Mouse (Mus musculus) neural tube, embryonic 14.5 days (tissue): ENCODE results near the gene Pappa2. TPM values are rescaled to one million over a fixed set of nuclear protein-coding genes. Genes with fewer than 3 reads are reported as not detected.

Source experiments
- ATAC-seq: fragments of 200-750 bp; cut with Nextera tagmentation; 2 replicates; pipeline ENCODE4 v1.8.0; 2017; ENCODE audit warnings: low read depth, mild to moderate bottlenecking, moderate TSS enrichment, moderate library complexity
- H3K27ac ChIP-seq: fragments of 300-500 bp; sonication (generic); 2 replicates; pipeline ENCODE4 v1.5.1; 2014; ENCODE audit warnings: low read depth, mild to moderate bottlenecking, control low read depth, low read length, moderate library complexity, mixed read lengths
- H3K27me3 ChIP-seq: fragments of 300-500 bp; sonication (generic); 2 replicates; pipeline ENCODE4 v1.6.1; 2014; ENCODE audit warnings: low read length; ENCODE audit not compliant: control insufficient read depth, insufficient read depth
- H3K36me3 ChIP-seq: fragments of 300-500 bp; sonication (generic); 2 replicates; pipeline ENCODE4 v1.6.1; 2014; ENCODE audit warnings: low read length, mixed read lengths; ENCODE audit not compliant: control insufficient read depth, insufficient read depth
- H3K4me1 ChIP-seq: fragments of 300-500 bp; sonication (generic); 2 replicates; pipeline ENCODE4 v1.6.1; 2014; ENCODE audit warnings: low read length; ENCODE audit not compliant: control insufficient read depth, insufficient read depth
- H3K4me2 ChIP-seq: fragments of 300-500 bp; sonication (generic); 2 replicates; pipeline ENCODE4 v1.6.1; 2014; ENCODE audit warnings: mild to moderate bottlenecking, low read depth, low read length, control low read depth
- H3K4me3 ChIP-seq: fragments of 300-500 bp; sonication (generic); 2 replicates; pipeline ENCODE4 v1.5.1; 2014; ENCODE audit warnings: low read depth, low read length, control low read depth, mixed read lengths
- H3K9ac ChIP-seq: fragments of 300-500 bp; sonication (generic); replicated peaks from 2 replicates; pipeline ENCODE4 v1.6.1; 2014; ENCODE audit warnings: low read depth, mild to moderate bottlenecking, control low read depth, low read length, mixed read lengths
- H3K9me3 ChIP-seq: fragments of 300-500 bp; sonication (generic); 2 replicates; pipeline ENCODE4 v1.6.1; 2016; ENCODE audit warnings: low read length; ENCODE audit not compliant: control insufficient read depth
- WGBS: fragments of 180-500 bp; shearing (Covaris S2); extraction: QIAGEN DNeasy Blood & Tissue Kit; methylation state at CpG from one replicate; pipeline ENCODE4 v1.1.7; 2014; 5-methylcytosine and 5-hydroxymethylcytosine counted together
- polyA plus RNA-seq: library from polyadenylated mRNA; unstranded; fragments of >200 nt; fragmentation: Nextera tagmentation; extraction: Ambion mirVana; gene quantifications from 2 replicates; pipeline ENCODE4 v1.2.1, GENCODE M21; 2014

The Pappa2 gene
- polyA plus RNA-seq, 1 experiment from 2014 or later = 1.3 TPM

GRCm38 (mm10) chr1:158920451-158920850 is 59.8 kb downstream of the Pappa2 start:
- H3K27ac ChIP-seq = no peak overlapping the region
- no peak overlapping the region for H3K4me3 ChIP-seq
- H3K36me3 ChIP-seq = no peaks in the 10 kb centered on the region
- no peaks in the 10 kb centered on the region for H3K4me1 ChIP-seq
- H3K9me3 ChIP-seq = no peaks in the 10 kb centered on the region
- 83% methylated on average over 5 of the region's 5 CpGs for whole genome bisulfite sequencing
- H3K4me2 ChIP-seq = no peak overlapping the region
- no peaks in the 10 kb centered on the region for H3K27me3 ChIP-seq
- no peak for ATAC-seq
- no peak overlapping the region for H3K9ac ChIP-seq

- no peak for ATAC-seq
- H3K9me3 ChIP-seq = no peaks in the 10 kb centered on the region
- WGBS = 81% methylated on average over 3 of the region's 3 CpGs
- H3K9ac ChIP-seq = no peak overlapping the region
- no peak overlapping the region for H3K27ac ChIP-seq
- H3K4me3 ChIP-seq = no peak overlapping the region
- H3K4me1 ChIP-seq = no peaks in the 10 kb centered on the region
- no peaks in the 10 kb centered on the region for H3K36me3 ChIP-seq
- no peaks in the 10 kb centered on the region for H3K27me3 ChIP-seq
- no peak overlapping the region for H3K4me2 ChIP-seq
These were observed 61.4 kb downstream of the Pappa2 start for GRCm38 (mm10) chr1:158918890-158919289.

GRCm38 (mm10) chr1:158917067-158917466 is 63.2 kb downstream of the Pappa2 start:
- ATAC-seq = no peak
- no peaks in the 10 kb centered on the region for H3K9me3 ChIP-seq

GRCm38 (mm10) chr1:158915592-158915991 is 64.7 kb downstream of the Pappa2 start:
- Histone ChIP-seq H3K27me3 (no peaks in the 10 kb centered on the region), H3K9ac (no peak overlapping the region), H3K27ac (no peak overlapping the region), H3K4me2 (no peak overlapping the region), H3K36me3 (no peaks in the 10 kb centered on the region), H3K9me3 (no peaks in the 10 kb centered on the region), H3K4me3 (no peak overlapping the region), H3K4me1 (no peaks in the 10 kb centered on the region)
- 94% methylated on average over 5 of the region's 5 CpGs for WGBS
- no peak for ATAC-seq

More at GRCm38 (mm10) chr1:158917067-158917466, 63.2 kb downstream of the Pappa2 start:
- no peak overlapping the region for H3K4me2 ChIP-seq
- H3K27ac ChIP-seq = no peak overlapping the region
- H3K4me3 ChIP-seq = no peak overlapping the region
- no peak overlapping the region for H3K9ac ChIP-seq
- H3K27me3 ChIP-seq = no peaks in the 10 kb centered on the region
- H3K36me3 ChIP-seq = no peaks in the 10 kb centered on the region
- WGBS = 83% methylated on average over 3 of the region's 3 CpGs
- H3K4me1 ChIP-seq = no peaks in the 10 kb centered on the region

- Histone ChIP-seq H3K27me3 (no peaks in the 10 kb centered on the region), H3K9ac (no peak overlapping the region), H3K36me3 (no peaks in the 10 kb centered on the region), H3K4me3 (no peak overlapping the region), H3K9me3 (no peaks in the 10 kb centered on the region), H3K27ac (no peak overlapping the region), H3K4me2 (no peak overlapping the region), H3K4me1 (no peaks in the 10 kb centered on the region)
- ATAC-seq = no peak
- WGBS = 90% methylated on average over 2 of the region's 2 CpGs
These were observed 69.6 kb downstream of the Pappa2 start for GRCm38 (mm10) chr1:158910661-158911060.

GRCm38 (mm10) chr1:158897339-158897738 is 83.0 kb downstream of the Pappa2 start:
- ATAC-seq = no peak

GRCm38 (mm10) chr1:158894441-158894840 is 85.8 kb downstream of the Pappa2 start:
- Histone ChIP-seq H3K27ac (no peak overlapping the region), H3K9ac (no peak overlapping the region), H3K4me2 (no peak overlapping the region), H3K27me3 (no peaks in the 10 kb centered on the region), H3K4me3 (no peak overlapping the region), H3K4me1 (no peaks in the 10 kb centered on the region), H3K9me3 (no peaks in the 10 kb centered on the region), H3K36me3 (no peaks in the 10 kb centered on the region)
- 97% methylated on average over 6 of the region's 6 CpGs for WGBS
- no peak for ATAC-seq

More at GRCm38 (mm10) chr1:158897339-158897738, 83.0 kb downstream of the Pappa2 start:
- no peaks in the 10 kb centered on the region for H3K9me3 ChIP-seq
- H3K27me3 ChIP-seq = no peaks in the 10 kb centered on the region
- no peak overlapping the region for H3K4me3 ChIP-seq
- H3K9ac ChIP-seq = no peak overlapping the region
- no peak overlapping the region for H3K4me2 ChIP-seq
- H3K4me1 ChIP-seq = no peaks in the 10 kb centered on the region
- no peak overlapping the region for H3K27ac ChIP-seq
- no peaks in the 10 kb centered on the region for H3K36me3 ChIP-seq

- Histone ChIP-seq H3K9me3 (no peaks in the 10 kb centered on the region), H3K4me1 (no peaks in the 10 kb centered on the region), H3K9ac (no peak overlapping the region), H3K27me3 (no peaks in the 10 kb centered on the region), H3K27ac (no peak overlapping the region), H3K4me3 (no peak overlapping the region), H3K36me3 (no peaks in the 10 kb centered on the region), H3K4me2 (no peak overlapping the region)
- WGBS = 80% methylated on average over 3 of the region's 3 CpGs
- no peak for ATAC-seq
These were observed 104.8 kb downstream of the Pappa2 start for GRCm38 (mm10) chr1:158875487-158875886.

- Histone ChIP-seq H3K4me1 (no peaks in the 10 kb centered on the region), H3K9me3 (no peaks in the 10 kb centered on the region), H3K27ac (no peak overlapping the region), H3K27me3 (no peaks in the 10 kb centered on the region), H3K9ac (no peak overlapping the region), H3K36me3 (no peaks in the 10 kb centered on the region), H3K4me2 (no peak overlapping the region), H3K4me3 (no peak overlapping the region)
- ATAC-seq = no peak
- 97% methylated on average over 2 of the region's 2 CpGs for WGBS
These were observed 105.7 kb downstream of the Pappa2 start for GRCm38 (mm10) chr1:158874552-158875077.
